Mouse (Mus musculus): ENCODE data around the gene Htra2. TPM values are rescaled to one million over a fixed set of nuclear protein-coding genes. Genes with fewer than 3 reads are reported as not detected.

The Htra2 gene
- 84.3 TPM for polyA plus RNA-seq (2017; shearing (Covaris generic))

GRCm38 (mm10) chr6:83054871-83055431, at the start of gene Htra2:
Htra2 (minus strand) TSS chr6:83055273.

GRCm38 (mm10) chr6:83101316-83101687, 46.2 kb upstream of the Htra2 start, which contains the start of the genes Ccdc142 and Gm42688:
Ccdc142 (plus strand) TSS chr6:83101601.
Gm42688 (plus strand) TSS chr6:83101617.

GRCm38 (mm10) chr6:83086121-83087035, 31.3 kb upstream of the Htra2 start, which contains the start of gene Lbx2:
Lbx2 (plus strand) TSS chr6:83086367.

GRCm38 (mm10) chr6:83077630-83078323, 22.7 kb upstream of the Htra2 start, which contains the start of gene Pcgf1:
Pcgf1 (plus strand) TSS chr6:83077869.

GRCm38 (mm10) chr6:83070247-83070310, 15.0 kb upstream of the Htra2 start, which contains the start of gene Tlx2:
Tlx2 (minus strand) TSS chr6:83070293.

GRCm38 (mm10) chr6:83057790-83058189, 2.7 kb upstream of the Htra2 start, which contains the start of gene Dqx1:
Dqx1 (plus strand) TSS chr6:83057844.

GRCm38 (mm10) chr6:83054074-83054851, 810 bp downstream of the Htra2 start, which contains the start of gene Aup1:
Aup1 (plus strand) TSS chr6:83054521.

GRCm38 (mm10) chr6:83033249-83034185, 21.6 kb downstream of the Htra2 start, which contains the start of the genes Dok1 and Loxl3:
Dok1 (minus strand) TSS chr6:83033471.
Loxl3 (plus strand) TSS chr6:83034173.

Other genes starting within 250 kb of the Htra2 start
- gene Sema4f, start 115.5 kb downstream of the Htra2 start, polyA plus RNA-seq (2017; shearing (Covaris generic)), result 5.4 TPM
- gene M1ap, start 108.4 kb downstream of the Htra2 start, polyA plus RNA-seq (2017; shearing (Covaris generic)), result 1.6 TPM
- gene Dok1, start 21.8 kb downstream of the Htra2 start, polyA plus RNA-seq (2017; shearing (Covaris generic)), result 66.4 TPM
- gene Loxl3, start 21.1 kb downstream of the Htra2 start, polyA plus RNA-seq (2017; shearing (Covaris generic)), result 0.29 TPM
- 590 TPM for gene Aup1, start 752 bp downstream of the Htra2 start, polyA plus RNA-seq (2017; shearing (Covaris generic))
- gene Dqx1, start 2.6 kb upstream of the Htra2 start, polyA plus RNA-seq (2017; shearing (Covaris generic)), result 6.1 TPM
- not detected for gene Tlx2, start 15.0 kb upstream of the Htra2 start, polyA plus RNA-seq (2017; shearing (Covaris generic))
- 43.4 TPM for gene Pcgf1, start 22.6 kb upstream of the Htra2 start, polyA plus RNA-seq (2017; shearing (Covaris generic))
- gene Lbx2, start 31.1 kb upstream of the Htra2 start, polyA plus RNA-seq (2017; shearing (Covaris generic)), result not detected
- 5.7 TPM for gene Ccdc142, start 46.3 kb upstream of the Htra2 start, polyA plus RNA-seq (2017; shearing (Covaris generic))
- gene Gm42688, start 46.3 kb upstream of the Htra2 start, polyA plus RNA-seq (2017; shearing (Covaris generic)), result 9.1 TPM
- 62.5 TPM for gene Mrpl53, start 53.8 kb upstream of the Htra2 start, polyA plus RNA-seq (2017; shearing (Covaris generic))
- gene Mogs, start 60.2 kb upstream of the Htra2 start, polyA plus RNA-seq (2017; shearing (Covaris generic)), result 3.6 TPM
- 85.1 TPM for gene Wbp1, start 66.3 kb upstream of the Htra2 start, polyA plus RNA-seq (2017; shearing (Covaris generic))
- gene Ino80b, start 70.2 kb upstream of the Htra2 start, polyA plus RNA-seq (2017; shearing (Covaris generic)), result 9.8 TPM
- gene Rtkn, start 80.2 kb upstream of the Htra2 start, polyA plus RNA-seq (2017; shearing (Covaris generic)), result 0.79 TPM
- 0.87 TPM for gene Wdr54, start 101.1 kb upstream of the Htra2 start, polyA plus RNA-seq (2017; shearing (Covaris generic))
- gene 1700003E16Rik, start 101.1 kb upstream of the Htra2 start, polyA plus RNA-seq (2017; shearing (Covaris generic)), result not detected
- gene Dctn1, start 110.6 kb upstream of the Htra2 start, polyA plus RNA-seq (2017; shearing (Covaris generic)), result 98.4 TPM
- 0.74 TPM for gene Slc4a5, start 164.6 kb upstream of the Htra2 start, polyA plus RNA-seq (2017; shearing (Covaris generic))

Measured in inflammation-experienced regulatory T-cells, adult 16 weeks (primary cell).